Mouse (Mus musculus): Measurements from ENCODE around the gene Il31.

GRCm38 (mm10) chr5:123461420-123461819 lies 27.9 kb downstream of the Il31 start:
- no peak for TF ChIP-seq CTCF (IDR thresholded peaks at IDR 0.05; ENCODE audit: extremely low read depth, insufficient read depth, insufficient read length, insufficient replicate concordance)
- TF ChIP-seq POLR2A (IDR thresholded peaks at IDR 0.05; ENCODE audit: low read depth, low read length), result no peak

All from spleen, adult 2 months (tissue).